Mouse (Mus musculus) 3T3-L1 (cell line): ENCODE measurements around the gene Sorl1.

Source experiments
- DNase-seq: peaks from one replicate; pipeline ENCODE4 v3.0.0-alpha.2; 2015; ENCODE audit warnings: low read depth, low spot score

Gene Sorl1

DNA sequence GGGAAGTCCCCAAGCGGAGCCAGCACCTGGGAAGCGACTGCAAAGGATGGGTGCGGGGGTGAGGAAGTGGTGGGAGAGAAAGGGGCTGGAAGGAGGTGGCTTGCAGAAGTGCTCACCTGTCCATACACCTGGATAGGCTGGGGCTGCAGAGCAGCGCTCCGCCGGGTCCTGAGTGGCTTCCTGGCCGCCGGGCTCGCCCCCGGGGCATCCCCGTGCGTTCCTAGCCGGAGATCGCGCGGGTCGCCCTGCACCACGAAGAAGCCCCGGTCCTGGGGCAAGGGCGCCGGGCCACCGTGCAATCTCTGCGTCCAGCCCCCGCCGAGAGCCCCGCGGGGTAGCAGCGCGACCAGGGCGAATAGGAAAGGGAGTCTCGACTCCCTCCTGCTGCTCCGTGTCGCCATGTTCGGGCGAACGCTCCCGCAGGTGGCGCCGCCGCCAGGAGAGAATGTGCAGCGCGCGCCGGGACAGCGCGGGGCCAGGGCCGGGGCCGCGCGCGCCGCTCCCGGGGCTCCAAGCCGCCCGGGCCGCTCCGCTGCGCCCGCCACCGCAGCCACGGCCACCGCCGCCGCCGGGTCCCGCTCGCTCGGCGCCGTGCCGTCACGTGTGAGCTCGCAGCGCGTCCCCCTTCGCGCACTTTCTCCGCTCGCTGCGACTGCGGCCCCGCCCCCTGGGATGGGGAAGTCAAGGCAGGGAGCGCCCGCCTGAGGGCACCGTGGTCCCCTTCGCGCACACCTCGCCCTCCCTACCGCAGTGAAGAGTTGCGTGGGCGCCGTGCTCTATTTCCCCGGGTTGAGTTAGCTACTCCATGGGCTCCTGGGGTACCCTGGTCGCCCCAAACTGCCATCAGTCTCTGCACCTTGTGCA, at the start of gene Sorl1:
Sorl1 (minus strand) TSS at position 585 of the 864 bp plus-strand sequence.
- DNase-seq = no peak

DNA sequence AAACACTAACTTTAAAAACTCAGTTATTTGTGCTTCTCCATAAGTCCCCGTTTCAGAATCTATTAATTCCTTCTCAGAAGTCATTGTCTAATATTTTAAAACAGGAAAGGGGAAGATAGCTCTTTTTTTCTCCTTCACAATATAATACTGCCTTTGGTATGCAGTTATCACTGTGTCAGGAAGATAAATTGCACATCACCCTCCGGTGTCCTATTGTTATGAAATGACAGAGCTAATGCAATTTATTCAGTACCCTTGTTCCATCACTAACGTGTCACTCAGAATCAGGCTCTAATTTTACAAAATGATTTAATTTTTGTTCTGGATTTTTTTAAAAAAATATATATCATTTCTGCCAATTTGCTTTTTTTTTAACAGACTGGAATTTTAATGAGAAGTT, 49.7 kb upstream of the Sorl1 start:
- DNase-seq = no peak

DNA sequence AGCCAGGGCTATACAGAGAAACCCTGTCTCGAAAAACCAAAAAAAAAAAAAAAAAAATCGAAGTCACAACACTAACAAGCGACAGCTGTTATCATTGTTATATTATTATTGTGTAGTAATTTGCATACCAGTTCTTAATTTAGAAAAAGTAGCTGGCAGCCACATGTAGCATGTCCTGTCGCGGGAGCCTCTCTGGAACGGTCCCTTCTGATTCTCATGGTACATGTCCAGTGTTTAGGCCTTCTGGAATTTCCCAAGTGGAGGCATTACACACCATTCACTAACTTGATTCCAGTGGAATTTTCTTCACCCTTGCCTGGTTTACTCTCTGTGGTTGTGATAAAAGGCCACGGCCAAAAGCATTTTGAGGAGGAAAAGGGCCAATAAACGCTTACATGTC, 45.4 kb upstream of the Sorl1 start:
- DNase-seq = no peak

DNA sequence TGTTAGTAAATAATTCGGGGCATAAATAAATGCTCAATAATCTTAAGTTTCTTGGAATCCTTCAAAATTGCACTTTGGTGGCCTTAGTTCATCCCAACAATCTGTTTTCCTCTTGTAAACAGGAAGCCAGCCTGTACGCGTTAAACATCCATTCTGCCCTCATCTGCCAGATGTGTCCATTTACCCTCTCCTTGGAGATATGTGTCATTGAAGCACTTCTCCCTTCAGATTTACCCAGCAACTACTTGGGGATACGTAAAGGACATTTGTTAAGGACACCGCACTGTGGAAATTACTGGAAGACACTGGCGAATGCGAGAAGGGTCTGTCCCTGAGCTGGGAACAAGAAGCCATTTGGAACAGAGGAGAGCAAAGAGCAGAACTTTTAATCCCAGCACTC, 44.9 kb upstream of the Sorl1 start:
- DNase-seq = no peak

DNA sequence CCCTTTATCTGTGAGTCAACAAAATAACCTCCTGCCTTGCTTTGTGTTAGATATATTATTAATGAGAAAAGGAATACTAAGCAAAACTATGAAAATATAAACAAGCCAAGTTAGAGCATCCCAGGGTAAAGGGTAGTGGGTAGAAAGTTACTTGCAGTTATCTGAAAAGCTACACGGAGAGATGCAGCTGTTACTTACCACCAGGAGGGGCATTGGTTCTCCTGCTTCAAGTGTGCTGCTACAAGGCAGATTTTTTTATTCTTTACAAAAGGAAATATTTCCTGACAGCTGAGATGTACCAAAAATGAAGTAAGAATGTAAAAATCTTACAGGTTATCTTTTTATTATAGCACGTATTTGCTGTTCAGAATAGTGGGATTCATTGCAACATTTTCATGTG, 40.8 kb upstream of the Sorl1 start:
- DNase-seq = no peak

DNA sequence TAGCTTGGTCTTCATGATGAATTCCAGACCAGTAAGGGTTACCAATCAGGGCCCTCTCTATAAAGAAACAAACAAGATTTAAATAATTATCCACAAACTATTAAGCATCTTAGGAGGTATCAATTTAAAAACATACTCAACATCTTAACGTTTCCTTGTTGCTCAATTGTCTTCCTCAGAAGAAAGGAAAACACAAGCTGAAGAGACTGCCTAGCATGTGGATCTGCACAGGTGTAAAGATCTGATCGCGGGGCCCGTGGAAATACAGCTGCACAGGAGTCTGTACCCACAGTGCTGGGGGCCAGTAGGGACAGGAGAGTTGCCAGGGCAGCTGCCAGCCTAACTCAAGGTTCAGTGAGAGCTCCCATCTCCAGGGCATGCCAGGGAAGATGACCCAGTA, 38.9 kb upstream of the Sorl1 start:
- no peak for DNase-seq

DNA sequence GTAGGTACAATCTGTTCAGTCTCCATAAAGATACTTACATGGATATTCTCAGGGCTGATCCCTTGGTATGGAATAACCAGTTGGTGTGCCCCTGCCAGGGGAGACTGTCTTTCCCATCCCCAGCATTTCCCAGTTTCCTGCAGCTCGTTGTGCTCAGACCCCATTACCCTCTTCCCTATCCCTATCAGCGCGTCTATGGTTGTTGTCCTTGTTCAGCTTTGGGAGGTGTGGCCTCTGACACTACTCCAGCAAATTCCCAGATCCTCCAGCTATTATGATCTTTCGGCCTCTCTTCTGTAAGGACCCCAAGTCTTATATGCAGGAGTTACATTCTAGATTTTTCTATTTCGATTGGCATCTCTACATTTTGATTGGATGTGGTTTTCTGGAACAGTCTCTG, 35.3 kb upstream of the Sorl1 start:
- no peak for DNase-seq

DNA sequence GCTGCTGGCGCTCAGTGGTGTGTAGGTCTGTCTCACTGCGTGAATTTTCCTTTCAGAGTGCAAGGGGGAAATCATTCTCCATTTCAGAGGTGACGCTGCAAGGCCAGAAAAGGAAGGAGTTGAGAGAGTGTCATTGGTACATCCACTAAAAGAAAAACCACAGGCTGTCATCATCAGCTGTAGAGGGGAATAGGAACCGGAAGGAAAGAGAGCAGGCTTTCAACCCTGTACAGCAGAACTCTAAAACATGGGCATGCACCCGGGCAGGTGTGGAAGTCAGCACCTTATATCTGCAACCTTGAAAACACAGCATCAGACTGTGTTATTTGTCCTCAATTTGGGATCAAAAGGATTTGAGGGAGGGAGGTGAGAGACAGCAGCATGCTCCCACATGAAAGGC, 34.6 kb upstream of the Sorl1 start:
- no peak for DNase-seq

DNA sequence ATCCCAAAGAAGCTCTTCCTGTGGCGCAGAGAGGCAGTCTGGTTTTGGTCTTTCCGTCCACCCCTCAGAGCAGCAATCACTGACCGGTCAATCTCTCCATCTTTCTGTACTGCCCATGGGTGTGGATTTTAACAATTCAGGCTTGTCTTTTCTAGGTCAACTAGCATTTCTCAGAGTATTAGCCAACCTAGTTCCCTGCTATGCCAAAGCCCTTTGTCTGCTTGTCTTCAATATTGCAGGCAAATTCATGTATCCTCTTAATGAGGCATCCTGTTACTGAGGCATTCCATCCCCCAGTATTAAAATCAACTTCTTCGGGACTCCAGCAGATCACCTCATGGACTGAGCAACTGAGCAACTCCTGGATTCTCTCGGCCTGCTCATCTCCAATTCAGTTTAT, 33.9 kb upstream of the Sorl1 start:
- DNase-seq = no peak

DNA sequence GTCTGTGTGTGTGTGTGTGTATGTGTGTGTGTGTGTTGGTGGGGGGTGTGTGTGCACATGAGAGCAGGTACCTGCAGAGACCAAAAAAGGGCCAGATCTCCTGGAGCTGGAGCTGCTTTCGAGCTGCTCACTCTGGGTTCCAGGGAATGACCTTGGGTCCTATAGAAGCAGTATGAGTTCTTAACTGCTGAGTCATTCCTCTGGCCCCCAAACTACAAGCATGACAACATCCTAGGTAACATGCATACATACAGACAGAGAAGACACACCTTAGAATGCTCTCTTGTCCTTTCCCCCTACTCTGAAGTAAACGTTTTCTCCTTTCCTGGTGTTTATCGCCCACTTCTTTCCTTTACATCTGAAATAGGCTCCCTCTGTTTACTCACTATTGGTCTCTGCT, 32.5 kb upstream of the Sorl1 start:
- no peak for DNase-seq

DNA sequence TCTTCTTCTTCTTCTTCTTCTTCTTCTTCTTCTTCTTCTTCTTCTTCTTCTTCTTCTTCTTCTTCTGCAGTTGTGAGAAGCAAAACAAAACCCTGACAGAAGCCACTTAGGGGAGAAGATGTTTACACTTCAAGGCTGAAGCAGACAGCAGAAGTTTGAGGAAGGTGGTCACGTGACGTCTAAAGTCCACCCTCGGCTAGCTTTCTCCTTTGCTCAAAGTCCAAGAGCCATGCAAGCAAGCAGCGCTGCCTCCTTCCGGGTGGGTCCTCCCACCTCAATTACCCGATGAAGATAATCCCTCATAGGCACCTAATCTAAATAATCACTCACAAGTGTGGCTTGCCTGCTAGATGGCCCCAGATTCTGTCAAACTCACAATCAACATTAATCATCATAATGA, 30.6 kb upstream of the Sorl1 start:
- no peak for DNase-seq

DNA sequence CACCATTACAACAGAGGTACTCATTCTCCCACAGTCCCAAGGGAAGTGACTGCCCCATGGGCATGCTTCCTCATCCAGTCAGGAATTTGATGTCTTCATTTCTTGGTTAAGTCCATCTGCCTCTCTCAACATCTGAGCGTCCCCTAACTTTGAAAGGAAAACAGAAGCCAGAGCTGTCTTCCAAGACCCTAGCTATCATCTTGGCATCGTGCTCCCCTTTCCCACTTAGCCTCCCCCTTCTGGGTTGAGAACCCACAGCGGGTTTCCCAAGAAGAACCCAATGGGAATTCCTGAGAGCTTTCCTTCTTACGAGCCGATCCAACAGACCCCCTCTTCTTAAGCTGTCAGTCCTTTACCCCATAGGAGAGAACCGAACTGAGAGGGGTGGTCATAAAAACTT, 24.7 kb upstream of the Sorl1 start:
- no peak for DNase-seq

DNA sequence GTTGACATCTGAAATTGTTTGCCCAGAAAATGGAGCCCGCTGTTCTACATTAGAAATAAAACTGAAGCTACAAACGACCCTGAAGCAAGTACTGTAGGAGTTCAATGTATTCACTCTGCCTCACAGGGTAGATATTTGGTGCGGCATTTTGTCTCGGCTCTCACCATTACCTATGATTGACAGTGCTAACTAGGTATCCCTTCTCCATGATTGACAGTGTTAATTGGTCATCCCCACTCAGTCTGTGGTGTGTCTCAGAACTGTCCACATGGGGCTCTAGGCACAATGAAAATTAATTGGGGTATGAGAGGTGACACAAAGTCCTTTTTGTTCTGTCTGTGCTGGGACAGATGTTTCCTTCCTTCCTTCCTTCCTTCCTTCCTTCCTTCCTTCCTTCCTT, 23.9 kb upstream of the Sorl1 start:
- DNase-seq = no peak

DNA sequence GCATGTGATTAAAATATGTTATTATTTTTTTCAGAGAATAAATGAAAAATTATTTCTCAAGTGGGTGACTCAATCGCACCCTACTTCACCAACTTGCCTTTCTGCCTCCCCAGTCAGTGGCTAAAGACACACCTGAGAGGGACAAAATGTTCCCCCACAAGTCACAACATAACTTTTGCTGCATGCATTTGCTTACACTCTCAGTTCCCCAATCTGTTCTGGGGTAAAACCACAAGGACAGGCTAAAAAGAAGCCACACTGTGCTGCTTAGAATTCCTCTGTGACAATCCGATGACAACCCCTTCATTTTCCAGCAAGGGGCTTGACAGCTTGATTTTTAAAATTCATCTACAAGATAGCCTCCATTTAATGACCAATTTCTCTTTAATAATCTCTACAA, 22.4 kb upstream of the Sorl1 start:
- no peak for DNase-seq

DNA sequence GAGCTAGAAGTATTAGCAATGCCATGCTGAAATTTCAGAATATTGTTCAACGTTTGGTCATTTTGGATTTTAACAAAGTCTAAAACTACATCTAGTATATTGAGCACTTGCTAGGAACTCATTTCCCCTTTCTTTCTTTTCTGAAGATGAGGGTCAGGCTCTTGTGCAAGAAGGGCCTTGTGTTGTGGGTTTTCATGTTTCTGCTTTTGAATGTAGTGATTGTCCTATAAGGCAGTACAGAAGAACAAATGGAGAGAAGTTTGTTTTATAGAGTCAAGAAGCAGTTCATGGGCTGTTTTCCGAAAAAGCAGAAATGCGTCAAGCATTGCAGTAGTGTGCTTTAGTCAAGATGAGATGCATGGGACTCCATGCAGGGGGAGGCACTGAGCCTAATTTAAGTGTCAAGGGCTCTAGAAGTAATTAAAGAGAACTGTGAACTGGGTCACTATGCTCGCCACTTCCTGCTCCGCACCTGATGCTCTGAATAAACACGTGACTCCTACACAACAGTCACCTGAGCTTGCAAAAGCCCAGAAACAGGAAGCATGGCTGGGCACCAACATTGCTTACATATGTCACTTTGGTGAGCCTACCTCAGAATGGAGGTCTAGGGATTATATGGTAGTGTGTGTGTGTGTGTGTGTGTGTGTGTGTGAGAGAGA, 17.6 kb upstream of the Sorl1 start:
- DNase-seq = no peak

DNA sequence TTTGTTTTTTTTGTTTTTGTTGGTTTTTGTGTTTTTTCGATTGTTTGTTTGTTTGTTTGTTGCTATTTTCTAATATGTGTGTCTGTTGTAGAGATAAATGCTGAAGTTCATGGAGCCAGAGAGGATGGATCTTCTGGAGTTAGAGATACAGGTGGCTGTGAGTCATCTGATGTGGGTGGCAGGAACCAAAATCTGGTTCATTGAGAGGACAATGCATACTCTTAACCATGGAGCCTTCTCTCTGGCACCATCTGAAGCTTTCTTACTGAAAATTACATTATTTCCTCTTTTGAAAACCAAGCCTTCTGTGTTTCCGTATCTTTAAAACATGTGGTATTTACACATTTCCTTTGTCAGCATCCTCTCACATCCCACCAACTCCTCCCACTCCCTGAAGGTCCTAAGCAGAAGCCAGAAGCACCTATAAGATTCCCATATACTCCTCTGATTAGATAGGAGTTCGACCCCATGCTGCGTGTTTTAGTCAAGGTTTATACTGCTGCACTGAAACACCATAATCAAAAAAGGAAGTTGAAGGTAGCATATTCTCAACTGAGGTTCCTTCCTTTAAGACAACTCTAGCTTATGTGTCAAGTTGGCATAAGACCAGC, 14.3 kb upstream of the Sorl1 start:
- DNase-seq = peak; percentile 7

DNA sequence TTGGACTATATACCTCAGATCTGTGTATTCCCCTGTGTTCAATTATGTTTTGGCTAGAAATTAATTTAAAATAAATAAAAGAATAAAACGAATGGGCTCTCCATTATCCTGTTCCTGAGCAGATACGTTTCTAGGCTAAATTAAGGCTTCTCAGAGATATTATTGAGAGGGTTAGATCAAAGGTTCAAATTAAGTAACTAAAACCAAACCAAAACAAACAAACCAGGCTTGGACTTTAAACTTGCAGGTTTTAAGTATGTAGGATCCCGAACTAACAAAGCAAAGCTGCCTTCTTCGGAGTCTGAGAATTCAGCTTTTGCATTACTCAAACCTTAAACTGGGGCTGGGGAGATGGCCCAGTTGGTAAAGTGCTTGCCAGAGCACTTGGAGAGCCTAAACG, 13.5 kb upstream of the Sorl1 start:
- no peak for DNase-seq

DNA sequence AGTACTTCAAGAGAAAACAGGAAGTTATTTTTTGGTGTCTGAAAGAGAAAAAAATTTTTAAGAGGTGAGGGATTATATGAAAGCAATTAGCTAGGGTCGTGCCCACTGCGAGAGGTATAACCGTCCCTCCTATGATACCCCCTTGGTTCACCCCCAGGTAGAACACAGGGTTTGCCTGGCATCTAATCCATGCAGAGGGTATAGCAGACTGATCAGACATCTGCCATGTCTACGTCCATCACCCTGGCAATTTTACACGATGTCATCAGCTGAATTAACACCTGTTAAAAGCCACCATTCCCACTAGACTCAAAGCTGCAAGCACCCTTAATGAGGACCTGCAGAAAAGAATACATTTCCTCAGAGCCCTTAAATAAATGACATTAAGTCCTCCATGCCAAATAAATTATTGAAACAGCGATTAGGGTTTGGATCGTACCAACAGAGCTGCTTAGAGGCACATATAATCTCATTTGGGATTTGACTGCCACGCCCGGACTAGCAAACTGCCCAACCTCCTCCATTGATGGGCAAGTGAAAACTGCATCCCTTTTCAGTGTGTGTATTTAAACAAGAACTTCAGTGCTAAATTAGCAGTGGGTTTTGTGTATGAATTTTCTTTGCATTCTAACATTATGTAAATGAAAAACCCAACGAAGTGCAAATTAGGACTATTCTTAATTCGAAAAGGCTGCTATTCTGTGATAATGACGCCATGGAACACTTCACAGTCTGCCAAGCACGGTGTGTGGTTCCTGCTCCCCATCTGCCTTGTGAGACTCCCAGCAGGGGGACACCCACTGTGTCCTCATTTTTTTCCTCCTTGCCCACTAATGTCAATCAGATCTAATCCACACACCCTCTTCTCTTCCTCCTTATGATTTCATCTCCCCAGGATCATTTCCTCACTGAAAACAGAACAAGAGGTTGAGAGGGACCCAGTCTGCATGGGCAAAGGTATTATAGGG, 7.0 kb upstream of the Sorl1 start:
- no peak for DNase-seq

DNA sequence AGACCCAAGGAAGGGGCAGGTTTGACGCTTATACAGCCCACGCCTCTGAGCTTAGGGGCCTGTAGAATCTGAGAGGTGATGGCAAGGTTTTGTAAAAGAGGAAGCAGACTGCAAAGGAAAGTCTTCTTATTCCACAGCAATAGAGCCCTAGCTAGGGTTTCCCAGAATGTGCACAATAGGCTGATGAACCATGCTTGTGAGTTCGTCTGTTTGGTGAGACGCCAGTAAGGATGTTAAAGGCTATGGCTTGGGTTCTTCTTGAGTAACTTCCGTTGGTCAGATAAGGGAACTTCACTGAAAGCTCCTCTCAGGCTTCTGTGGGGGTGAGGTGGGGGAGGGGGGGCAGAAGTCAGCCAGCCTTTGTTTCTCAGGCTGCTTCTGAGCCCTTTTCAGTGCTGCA, 3.9 kb upstream of the Sorl1 start:
- no peak for DNase-seq

DNA sequence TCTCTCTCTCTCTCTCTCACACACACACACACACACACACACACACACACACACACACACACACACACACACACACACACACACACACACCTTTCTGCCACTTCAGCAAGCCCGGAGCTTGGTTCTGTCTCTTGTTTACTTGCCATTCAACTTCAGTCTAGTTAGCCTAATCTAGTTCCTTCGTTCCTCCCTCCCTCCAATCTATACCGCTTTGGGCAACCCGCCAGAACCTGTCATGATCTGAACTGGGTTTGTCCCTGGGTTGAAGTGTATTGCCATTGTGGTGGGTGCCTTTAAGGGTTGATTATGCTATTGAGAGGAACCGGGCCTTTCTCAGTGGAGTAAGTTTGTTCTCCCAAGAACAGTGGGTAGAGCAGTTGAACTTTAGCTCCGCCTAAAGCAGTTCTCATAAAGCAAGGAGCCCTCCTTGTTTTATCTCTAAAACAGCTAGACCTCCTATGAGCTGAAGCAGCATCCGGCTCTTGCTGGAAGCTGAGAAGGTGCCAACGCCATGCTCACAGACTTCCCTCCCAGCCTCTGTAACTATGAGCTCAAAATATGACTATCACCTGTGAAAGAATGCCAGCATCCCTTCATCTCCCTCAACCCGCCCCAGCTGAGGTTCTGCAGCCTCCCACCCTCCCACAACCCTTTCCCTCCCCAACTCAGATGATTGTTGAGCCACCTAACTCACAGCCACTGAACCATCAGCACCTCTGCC, 1.3 kb upstream of the Sorl1 start:
- no peak for DNase-seq

DNA sequence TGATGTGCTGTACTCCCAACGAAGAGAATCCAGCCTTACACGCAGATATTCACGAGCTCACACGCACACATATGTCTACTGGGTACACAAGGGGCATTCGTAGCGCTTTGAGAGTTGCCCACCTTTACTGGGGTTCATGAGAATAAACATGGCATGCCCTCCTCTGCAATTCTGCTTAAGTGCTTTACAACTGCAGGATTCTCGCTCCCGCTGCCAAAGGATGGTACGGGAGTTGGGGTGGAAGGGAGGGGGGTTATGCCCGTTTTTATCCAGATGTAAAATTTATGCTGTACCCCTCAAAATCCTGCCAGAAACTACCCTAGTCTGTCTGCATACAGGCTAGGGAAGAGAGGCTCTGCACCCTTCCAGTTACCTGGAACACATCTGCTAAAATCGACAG, 893 bp downstream of the Sorl1 start:
- no peak for DNase-seq
